Mouse (Mus musculus) kidney, embryonic 14.5 days (tissue): Measurements from ENCODE around the gene Oas2. TPM values are rescaled to one million over a fixed set of nuclear protein-coding genes. Genes with fewer than 3 reads are reported as not detected.
A peak's percentile ranks its signal among the peaks of the same experiment; 100 is the strongest.

Experiments used
- ATAC-seq: fragments of 200-750 bp; cut with Nextera tagmentation; 2 replicates; pipeline ENCODE4 v1.8.0; 2017; ENCODE audit warnings: moderate number of reproducible peaks, mild to moderate bottlenecking, moderate TSS enrichment, moderate library complexity; ENCODE audit not compliant: low FRiP score, low TSS enrichment
- H3K27ac ChIP-seq: fragments of 300-500 bp; sonication (generic); 2 replicates; pipeline ENCODE4 v1.5.1; 2014; ENCODE audit warnings: low read depth, mild to moderate bottlenecking, low read length, moderate library complexity, mixed read lengths
- H3K27me3 ChIP-seq: fragments of 300-500 bp; sonication (generic); 2 replicates; pipeline ENCODE4 v1.6.1; 2014; ENCODE audit warnings: mild to moderate bottlenecking, low read length; ENCODE audit not compliant: control insufficient read depth, insufficient read depth
- H3K36me3 ChIP-seq: fragments of 300-500 bp; sonication (generic); 2 replicates; pipeline ENCODE4 v1.6.1; 2014; ENCODE audit warnings: low read length, mixed read lengths; ENCODE audit not compliant: control insufficient read depth, insufficient read depth
- H3K4me1 ChIP-seq: fragments of 300-500 bp; sonication (generic); 2 replicates; pipeline ENCODE4 v1.6.1; 2014; ENCODE audit warnings: low read length, mixed read lengths; ENCODE audit not compliant: control insufficient read depth, insufficient read depth
- H3K4me2 ChIP-seq: fragments of 300-500 bp; sonication (generic); replicated peaks from 2 replicates; pipeline ENCODE4 v1.6.1; 2014; ENCODE audit warnings: low read depth, mild to moderate bottlenecking, low read length
- H3K4me3 ChIP-seq: fragments of 300-500 bp; sonication (generic); 2 replicates; pipeline ENCODE4 v1.5.1; 2014; ENCODE audit warnings: mild to moderate bottlenecking, low read length
- H3K9ac ChIP-seq: fragments of 300-500 bp; sonication (generic); 2 replicates; pipeline ENCODE4 v1.6.1; 2014; ENCODE audit warnings: low read depth, mild to moderate bottlenecking, low read length, moderate library complexity
- H3K9me3 ChIP-seq: fragments of 300-500 bp; sonication (generic); 2 replicates; pipeline ENCODE4 v1.6.1; 2016; ENCODE audit warnings: low read length; ENCODE audit not compliant: control insufficient read depth
- WGBS: fragments of 180-500 bp; shearing (Covaris S2); extraction: QIAGEN DNeasy Blood & Tissue Kit; methylation state at CpG from one replicate; pipeline ENCODE4 v1.1.7; 2014; 5-methylcytosine and 5-hydroxymethylcytosine counted together
- polyA plus RNA-seq: library from polyadenylated mRNA; unstranded; fragments of >200 nt; fragmentation: Nextera tagmentation; extraction: Ambion mirVana; gene quantifications from 2 replicates; pipeline ENCODE4 v1.2.1, GENCODE M21; 2014

Gene Oas2
- polyA plus RNA-seq, 1 experiment from 2014 or later: 0.19 TPM

DNA sequence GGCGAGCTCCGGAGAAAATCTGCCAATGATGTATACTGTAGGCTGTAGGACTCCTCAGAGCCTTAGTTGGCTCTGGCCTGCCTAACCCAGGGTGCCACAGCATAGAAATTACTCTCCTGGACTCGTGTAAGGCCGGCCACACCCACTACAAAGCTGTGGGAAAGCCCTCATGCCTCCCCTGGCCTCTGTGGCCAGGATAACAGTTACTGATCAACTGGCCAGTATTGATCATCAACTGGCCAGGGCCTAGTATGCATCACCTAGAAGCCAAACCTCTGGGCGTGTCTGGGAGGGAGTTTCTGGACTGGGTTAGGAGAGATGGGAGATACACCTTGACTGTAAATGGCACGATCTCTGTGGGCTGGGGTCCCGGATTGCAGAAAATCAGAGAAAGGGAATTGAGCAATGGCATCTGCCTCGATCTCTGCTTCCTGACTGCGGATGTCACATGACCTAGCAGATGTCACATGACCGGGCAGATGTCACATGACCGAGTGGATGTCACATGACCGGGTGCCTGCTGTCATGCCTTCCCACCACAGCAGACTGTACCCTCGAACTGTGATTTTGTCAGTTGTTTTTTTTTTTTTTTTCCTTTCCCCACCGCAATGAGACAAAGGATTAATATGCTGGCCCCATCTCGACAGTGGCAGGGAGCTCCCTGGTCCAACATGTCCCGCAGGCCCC, 53.5 kb downstream of the Oas2 start:
- Histone ChIP-seq H3K27ac (no peak overlapping the region), H3K4me1 (0 out of 2 replicates have a peak, but pooled peaks cover 3% of the 10 kb centered on the region), H3K36me3 (no peaks in the 10 kb centered on the region), H3K4me2 (no peak overlapping the region), H3K27me3 (peaks cover 43% of the 10 kb centered on the region), H3K9ac (no peak overlapping the region), H3K9me3 (no peaks in the 10 kb centered on the region), H3K4me3 (no peak overlapping the region)
- no peak for ATAC-seq
- 75% methylated on average over 16 of the region's 16 CpGs for WGBS

DNA sequence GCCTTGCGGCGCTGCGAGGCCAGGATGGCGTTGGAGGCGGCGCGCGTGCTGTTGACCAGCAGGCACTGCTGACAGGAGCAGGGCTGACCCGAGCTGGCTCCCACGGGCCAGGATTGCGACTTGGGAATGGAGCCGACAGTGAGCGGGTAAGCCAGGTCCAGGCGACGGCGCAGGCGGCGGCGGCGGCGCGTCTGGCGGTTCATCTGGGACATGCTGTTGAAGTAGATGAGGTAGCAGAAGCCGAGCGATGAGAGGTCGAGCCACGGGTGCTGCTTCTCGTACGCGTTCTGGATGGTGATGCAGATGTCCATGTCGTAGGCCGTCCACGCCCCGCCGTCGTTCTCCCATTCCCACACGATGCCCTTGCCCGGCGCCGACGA, 55.0 kb downstream of the Oas2 start:
- Histone ChIP-seq H3K4me3 (peak overlapping the region; percentile 25), H3K9ac (no peak overlapping the region), H3K36me3 (no peaks in the 10 kb centered on the region), H3K4me2 (peak overlapping the region; percentile 38), H3K27me3 (peaks cover 38% of the 10 kb centered on the region), H3K4me1 (0 out of 2 replicates have a peak, but pooled peaks cover 3% of the 10 kb centered on the region), H3K9me3 (no peaks in the 10 kb centered on the region), H3K27ac (no peak overlapping the region)
- no peak for ATAC-seq
- 4% methylated on average over 40 of the region's 41 CpGs for WGBS

DNA sequence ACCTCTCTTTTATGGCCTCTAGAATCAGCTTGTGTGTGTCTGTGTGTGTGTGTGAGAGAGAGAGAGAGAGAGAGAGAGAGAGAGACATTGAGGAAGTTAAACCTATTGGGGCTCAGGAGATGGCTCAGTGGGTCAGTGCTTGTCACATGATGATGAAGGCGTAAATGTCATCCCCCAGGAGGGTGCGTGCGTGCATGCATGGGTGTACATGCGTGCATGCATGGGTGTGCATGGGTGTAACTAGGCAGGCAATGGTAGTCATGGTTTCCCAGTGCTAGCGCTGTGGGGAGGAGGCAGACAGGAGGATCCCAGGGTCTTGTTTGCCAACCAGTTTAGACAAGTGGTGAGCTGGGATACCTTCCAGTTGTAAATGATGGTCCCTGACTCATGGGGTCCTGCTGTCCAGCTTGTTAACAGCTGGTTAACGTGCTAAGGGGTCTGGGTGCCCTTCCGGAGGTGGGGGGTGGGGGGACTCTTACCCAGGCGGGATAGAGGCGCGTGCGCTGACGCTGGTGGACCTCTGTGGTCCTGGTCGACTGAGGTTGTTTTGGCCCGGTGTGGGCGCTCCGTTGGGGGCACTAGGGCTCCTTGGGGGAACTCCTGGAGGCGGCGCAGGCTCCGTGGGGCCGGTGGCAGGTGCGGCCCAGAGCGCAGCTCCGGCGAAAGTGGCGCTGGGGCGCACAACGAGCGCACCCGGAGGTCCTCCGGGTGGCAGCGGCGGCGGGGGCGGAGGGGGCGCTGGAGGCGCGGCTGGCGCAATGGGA, 55.5 kb downstream of the Oas2 start:
- Histone ChIP-seq H3K36me3 (no peaks in the 10 kb centered on the region), H3K4me1 (0 out of 2 replicates have a peak, but pooled peaks cover 3% of the 10 kb centered on the region), H3K4me3 (peak overlapping the region; percentile 25), H3K9ac (no peak overlapping the region), H3K27me3 (peaks cover 38% of the 10 kb centered on the region), H3K9me3 (no peaks in the 10 kb centered on the region), H3K4me2 (peak overlapping the region; percentile 38), H3K27ac (no peak overlapping the region)
- 14% methylated on average over 34 of the region's 38 CpGs for WGBS
- ATAC-seq: no peak

DNA sequence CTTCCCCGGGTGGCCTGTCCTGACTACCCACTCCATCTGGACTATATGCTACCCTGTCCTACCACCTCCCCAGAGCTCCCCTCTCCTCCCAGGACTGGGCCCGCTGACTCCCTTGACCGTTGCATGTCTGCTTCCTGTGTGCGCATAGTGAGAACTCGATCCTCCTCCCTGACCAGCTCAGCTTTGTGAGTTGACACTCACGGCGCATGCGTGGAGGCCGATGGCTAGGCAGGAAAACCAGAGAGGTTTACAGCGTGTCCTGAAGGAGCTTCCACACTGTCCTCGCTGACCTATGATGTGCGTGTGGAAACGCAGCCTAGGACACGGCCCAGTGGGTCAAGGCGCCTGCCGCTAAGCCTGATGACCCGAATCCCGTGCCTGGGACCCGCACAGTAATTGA, 57.6 kb downstream of the Oas2 start:
- Histone ChIP-seq H3K36me3 (no peaks in the 10 kb centered on the region), H3K27me3 (peaks cover 41% of the 10 kb centered on the region), H3K9ac (no peak overlapping the region), H3K4me1 (0 out of 2 replicates have a peak, but pooled peaks cover 3% of the 10 kb centered on the region), H3K27ac (no peak overlapping the region), H3K4me3 (no peak overlapping the region), H3K4me2 (no peak overlapping the region), H3K9me3 (no peaks in the 10 kb centered on the region)
- 51% methylated on average over 19 of the region's 19 CpGs for WGBS
- ATAC-seq: no peak; the same call in 1 of the 2 replicates

DNA sequence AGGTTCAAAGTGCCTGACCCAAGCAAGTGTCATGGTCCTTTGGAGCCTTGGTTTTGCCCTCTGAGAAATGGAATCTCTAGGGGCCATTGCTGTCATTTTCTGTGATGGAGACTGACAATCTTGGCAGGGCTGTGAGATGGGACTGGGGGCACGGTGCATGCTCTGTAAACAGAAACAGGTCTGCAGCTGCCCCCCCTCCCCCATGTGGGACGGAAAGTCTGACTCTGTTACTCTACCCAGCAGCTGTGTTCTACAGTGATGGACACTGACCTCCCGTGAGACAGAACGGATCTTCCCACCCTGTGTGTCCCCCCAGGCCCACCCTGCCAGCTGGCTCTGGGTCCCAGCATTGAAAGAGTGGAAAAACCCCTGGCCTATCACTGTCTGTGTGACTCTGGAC, 59.2 kb downstream of the Oas2 start:
- ATAC-seq: no peak
- H3K4me2 ChIP-seq: no peak overlapping the region
- WGBS: 40% methylated on average over 4 of the region's 4 CpGs

DNA sequence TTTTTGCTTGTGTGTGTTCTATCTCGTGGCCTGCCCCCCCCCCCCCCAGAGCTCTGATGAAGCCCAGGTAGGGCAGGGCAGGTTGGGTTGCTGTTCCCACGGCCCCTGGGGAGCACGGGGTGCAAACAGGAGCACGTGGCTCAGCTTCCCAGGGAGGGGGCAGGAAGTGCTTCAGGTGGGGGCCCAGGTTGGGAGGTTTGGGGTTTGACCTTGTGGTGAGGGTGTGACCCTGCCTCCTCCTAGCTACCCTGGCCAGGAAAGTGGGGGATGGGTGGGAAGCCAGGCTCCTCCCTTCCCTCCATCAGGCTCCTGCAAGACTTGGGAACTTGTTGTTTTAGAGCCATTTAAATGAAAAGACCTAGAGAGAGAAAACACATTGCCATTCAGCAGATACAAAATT, 61.2 kb downstream of the Oas2 start:
- peaks cover 12% of the 10 kb centered on the region for H3K27me3 ChIP-seq
- WGBS: 33% methylated on average over 4 of the region's 4 CpGs

More for the DNA sequence above, 59.2 kb downstream of the Oas2 start:
- Histone ChIP-seq H3K4me3 (no peak overlapping the region), H3K4me1 (0 out of 2 replicates have a peak, but pooled peaks cover 3% of the 10 kb centered on the region), H3K9ac (no peak overlapping the region), H3K9me3 (no peaks in the 10 kb centered on the region), H3K36me3 (no peaks in the 10 kb centered on the region), H3K27ac (no peak overlapping the region), H3K27me3 (peaks cover 30% of the 10 kb centered on the region)

DNA sequence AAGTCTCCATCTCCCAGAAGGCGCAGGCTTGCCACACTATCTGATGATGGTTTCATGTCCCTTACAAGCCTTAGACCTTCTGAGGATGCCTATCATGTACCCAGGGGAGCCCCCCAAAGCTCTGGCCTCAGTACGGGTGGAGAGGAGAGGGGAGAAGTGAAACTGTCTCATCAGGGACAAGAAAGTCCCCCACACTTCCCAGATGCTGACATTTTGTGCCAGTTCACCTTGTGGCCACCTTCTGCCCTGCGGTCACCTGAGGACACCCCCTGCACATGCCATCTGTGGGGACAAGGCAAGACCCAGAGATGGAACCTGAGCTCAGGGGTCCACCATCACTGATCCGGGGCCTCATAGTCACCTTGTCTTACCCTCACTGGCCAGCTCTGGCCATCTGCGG, 61.8 kb downstream of the Oas2 start:
- H3K27me3 ChIP-seq: peaks cover 8% of the 10 kb centered on the region
- ATAC-seq: no peak
- H3K4me3 ChIP-seq: no peak overlapping the region
- H3K9me3 ChIP-seq: no peaks in the 10 kb centered on the region
- no peaks in the 10 kb centered on the region for H3K36me3 ChIP-seq
- no peak overlapping the region for H3K27ac ChIP-seq
- H3K4me2 ChIP-seq: no peak overlapping the region
- WGBS: 87% methylated on average over 5 of the region's 5 CpGs
- 0 out of 2 replicates have a peak, but pooled peaks cover 3% of the 10 kb centered on the region for H3K4me1 ChIP-seq
- no peak overlapping the region for H3K9ac ChIP-seq

More for the DNA sequence above, 61.2 kb downstream of the Oas2 start:
- Histone ChIP-seq H3K27ac (no peak overlapping the region), H3K9me3 (no peaks in the 10 kb centered on the region), H3K4me1 (0 out of 2 replicates have a peak, but pooled peaks cover 3% of the 10 kb centered on the region), H3K4me3 (no peak overlapping the region), H3K4me2 (no peak overlapping the region), H3K36me3 (no peaks in the 10 kb centered on the region), H3K9ac (no peak overlapping the region)
- ATAC-seq: no peak

DNA sequence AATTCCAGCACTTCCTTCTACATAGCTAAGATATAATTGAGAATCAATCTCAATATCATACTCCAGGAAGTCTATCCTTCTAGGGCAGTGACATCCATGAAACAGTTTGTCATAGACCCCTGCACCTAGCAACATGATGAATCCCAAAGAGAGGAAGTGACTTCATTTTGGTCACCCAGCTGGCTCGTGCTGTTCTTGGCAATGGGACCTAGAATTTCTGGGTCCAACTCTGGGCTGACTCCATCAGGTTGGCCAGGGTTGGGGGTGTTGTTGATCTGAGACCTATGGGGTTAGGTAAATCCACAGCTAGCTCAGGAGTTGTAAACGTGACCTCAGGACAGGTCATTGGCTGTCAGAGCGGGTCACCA, 62.2 kb downstream of the Oas2 start:
- H3K4me1 ChIP-seq: peaks cover 6% of the 10 kb centered on the region; the same call in 1 of the 2 replicates
- 81% methylated on average over 3 of the region's 3 CpGs for WGBS
- H3K27me3 ChIP-seq: peaks cover 9% of the 10 kb centered on the region; the same call in 1 of the 2 replicates
- H3K27ac ChIP-seq: no peak overlapping the region
- H3K4me3 ChIP-seq: no peak overlapping the region
- no peaks in the 10 kb centered on the region for H3K36me3 ChIP-seq
- no peak for ATAC-seq
- H3K9ac ChIP-seq: no peak overlapping the region
- H3K4me2 ChIP-seq: no peak overlapping the region
- H3K9me3 ChIP-seq: no peaks in the 10 kb centered on the region
